Mouse (Mus musculus): ENCODE measurements around the gene Crebrf. TPM values are rescaled to one million over a fixed set of nuclear protein-coding genes. Genes with fewer than 3 reads are reported as not detected.

The Crebrf gene
- polyA plus RNA-seq (2012; rRNA removed) = 2.8 and 3.1 TPM in 2 replicates

GRCm38 (mm10) chr17:26715271-26715758 lies at the start of gene Crebrf:
Gene Crebrf, plus strand, starts transcription at chr17:26715650.

GRCm38 (mm10) chr17:26780750-26781571 lies 65.5 kb downstream of the Crebrf start, which contains the start of gene Bnip1:
Gene Bnip1, plus strand, starts transcription at chr17:26781066.

Other genes starting within 250 kb of the Crebrf start
- gene Ergic1, start 154.2 kb upstream of the Crebrf start, polyA plus RNA-seq (2012; rRNA removed) = 170 and 222 TPM in 2 replicates
- 70.6 and 74.6 TPM in 2 replicates for gene Dusp1, start 153.5 kb upstream of the Crebrf start, polyA plus RNA-seq (2012; rRNA removed)
- gene Atp6v0e, start 52.4 kb upstream of the Crebrf start, polyA plus RNA-seq (2012; rRNA removed) = 164 and 173 TPM in 2 replicates
- 17.4 and 20.4 TPM in 2 replicates for gene Bnip1, start 65.4 kb downstream of the Crebrf start, polyA plus RNA-seq (2012; rRNA removed)
- 0.13 and 0.16 TPM in 2 replicates for gene Nkx2-5, start 129.4 kb downstream of the Crebrf start, polyA plus RNA-seq (2012; rRNA removed)
- 5.4 and 5.8 TPM in 2 replicates for gene Kifc5b, start 201.4 kb downstream of the Crebrf start, polyA plus RNA-seq (2012; rRNA removed)
- gene Phf1, start 217.4 kb downstream of the Crebrf start, polyA plus RNA-seq (2012; rRNA removed) = 93.0 and 120 TPM in 2 replicates
- 177 and 198 TPM in 2 replicates for gene Cuta, start 223.9 kb downstream of the Crebrf start, polyA plus RNA-seq (2012; rRNA removed)
- 84.5 and 103 TPM in 2 replicates for gene Syngap1, start 225.6 kb downstream of the Crebrf start, polyA plus RNA-seq (2012; rRNA removed)

All from ovary, adult 2 months (tissue).